Mouse (Mus musculus) ES-E14 (cell line): ENCODE data around the gene Ptcra.

Experiments
- CHD2 ChIP-seq: IDR thresholded peaks from 2 replicates; pipeline ENCODE4 v1.6.1; 2014; ENCODE audit warnings: mild to moderate bottlenecking, low read depth, low read length, inconsistent platforms
- HCFC1 ChIP-seq: IDR thresholded peaks from 2 replicates; pipeline ENCODE4 v1.6.1; 2012; ENCODE audit warnings: low read length, inconsistent platforms, borderline replicate concordance; ENCODE audit not compliant: insufficient read depth
- MAFK ChIP-seq: IDR thresholded peaks from 2 replicates; pipeline ENCODE4 v1.6.1; 2014; ENCODE audit warnings: mild to moderate bottlenecking, low read depth, low read length, inconsistent platforms; ENCODE audit not compliant: insufficient read depth
- ZC3H11A ChIP-seq: IDR thresholded peaks from 2 replicates; pipeline ENCODE4 v1.6.1; 2012; ENCODE audit warnings: low read depth, mild to moderate bottlenecking, inconsistent platforms, low read length, borderline replicate concordance
- ZNF384 ChIP-seq: IDR thresholded peaks from 2 replicates; pipeline ENCODE4 v1.6.1; 2012; ENCODE audit warnings: low read depth, low read length, inconsistent platforms

DNA sequence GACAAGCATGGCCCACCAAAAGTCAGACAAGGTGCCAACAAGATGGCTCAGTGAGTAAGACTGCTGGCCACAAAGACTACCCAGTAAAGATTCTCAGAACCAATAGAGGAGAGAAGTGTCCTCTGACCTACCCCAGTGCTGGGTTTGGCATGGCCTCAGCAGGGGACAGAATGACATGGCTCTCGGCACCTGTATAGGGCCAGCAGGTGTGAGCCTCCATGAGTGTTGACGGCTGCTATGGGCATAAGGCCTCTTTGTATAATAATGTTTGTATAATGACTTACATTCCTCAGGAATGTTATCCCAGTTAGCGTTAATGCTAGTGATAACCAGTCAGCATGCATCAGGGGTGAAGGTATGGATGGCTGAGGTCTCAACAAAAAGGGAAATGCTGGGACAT is 12.6 kb upstream of the Ptcra start:
- no peak for TF ChIP-seq HCFC1
- TF ChIP-seq CHD2 = no peak
- TF ChIP-seq MAFK = no peak
- no peak for TF ChIP-seq ZC3H11A
- TF ChIP-seq ZNF384 = no peak
